Mouse (Mus musculus) spleen, adult 2 months (tissue): ENCODE measurements around the gene Cntnap4.

Experiments
- CTCF ChIP-seq: fragments of 200-500 bp; IDR thresholded peaks from 2 replicates; pipeline ENCODE4 v1.5.1; 2011; ENCODE audit warnings: mild to moderate bottlenecking, inconsistent platforms; ENCODE audit not compliant: insufficient read depth, insufficient read length, insufficient replicate concordance; ENCODE audit errors: extremely low read depth
- POLR2A ChIP-seq: fragments of 200-500 bp; IDR thresholded peaks from 2 replicates; pipeline ENCODE4 v1.6.1; 2011; ENCODE audit warnings: low read depth, low read length, inconsistent platforms

DNA sequence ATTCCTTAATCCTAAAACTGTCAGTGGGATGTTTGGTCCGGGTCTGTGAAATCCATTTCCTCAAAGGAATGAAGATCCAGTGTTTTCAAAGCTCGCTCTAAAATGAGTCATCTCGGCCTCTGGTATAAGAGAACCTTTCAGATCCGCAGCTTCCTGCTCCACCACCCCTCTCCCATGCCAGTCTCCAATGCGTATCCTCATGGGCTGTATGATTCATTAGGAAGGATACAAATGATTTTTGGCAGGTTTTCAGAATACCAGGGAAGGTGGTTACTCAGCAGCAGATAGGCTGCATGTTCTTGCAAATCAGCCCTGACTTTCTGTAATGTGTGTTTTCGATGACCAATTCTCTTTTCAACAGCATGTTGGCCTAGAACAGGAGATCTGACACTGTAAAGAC, 40.3 kb downstream of the Cntnap4 start:
- TF ChIP-seq POLR2A (no peak), CTCF (no peak)
